Mouse (Mus musculus): ENCODE results near the gene Tspan7. TPM values are rescaled to one million over a fixed set of nuclear protein-coding genes. Genes with fewer than 3 reads are reported as not detected.

Tspan7 gene
- 871 and 897 TPM in 2 replicates for polyA plus RNA-seq (2021; fragmentation: Nextera tagmentation)
- long read RNA-seq, experiment 1, transcript Tspan7-201 (8 exons, 1,733 nt): major isoform, 969 of 1,188 reads
- long read RNA-seq, experiment 1, partial matches to known transcripts: 194 of 1,188 reads
- long read RNA-seq, experiment 1, other reads (novel, unspliced or antisense): 25 of 1,188 reads
- long read RNA-seq, experiment 2, transcript Tspan7-201 (8 exons, 1,733 nt): major isoform, 3,216 of 3,455 reads
- long read RNA-seq, experiment 2, partial matches to known transcripts: 184 of 3,455 reads
- long read RNA-seq, experiment 2, other reads (novel, unspliced or antisense): 55 of 3,455 reads

GRCm38 (mm10) chrX:10484872-10485569 is at the start of gene Tspan7:
Gene Tspan7, plus strand, starts transcription at chrX:10485158.

Other genes with a start within 250 kb of the Tspan7 start
- gene Otc, start 232.9 kb upstream of the Tspan7 start, polyA plus RNA-seq (2021; fragmentation: Nextera tagmentation): 0.14 TPM in 1 of 2 replicates, not detected in the other
- 135 and 136 TPM in 2 replicates for gene Mid1ip1, start 229.9 kb downstream of the Tspan7 start, polyA plus RNA-seq (2021; fragmentation: Nextera tagmentation)

Data from layer of hippocampus, adult 6 months (tissue).